Mouse (Mus musculus) right cerebral cortex, postnatal 36 days (tissue): ENCODE results near the gene Arhgef28.
"Not testable (repeated sequence)": the region's sequence is repeated elsewhere in the genome, so short reads cannot be mapped to it uniquely, and the experiment has no call there.

Source experiments
- DNase-seq, 2 experiments: peaks; one replicate each; pipeline ENCODE4 v3.0.0; 2022; ENCODE audit warnings: low spot score in 2 of 2, mixed read lengths in 1 of 2

Arhgef28 gene

DNA sequence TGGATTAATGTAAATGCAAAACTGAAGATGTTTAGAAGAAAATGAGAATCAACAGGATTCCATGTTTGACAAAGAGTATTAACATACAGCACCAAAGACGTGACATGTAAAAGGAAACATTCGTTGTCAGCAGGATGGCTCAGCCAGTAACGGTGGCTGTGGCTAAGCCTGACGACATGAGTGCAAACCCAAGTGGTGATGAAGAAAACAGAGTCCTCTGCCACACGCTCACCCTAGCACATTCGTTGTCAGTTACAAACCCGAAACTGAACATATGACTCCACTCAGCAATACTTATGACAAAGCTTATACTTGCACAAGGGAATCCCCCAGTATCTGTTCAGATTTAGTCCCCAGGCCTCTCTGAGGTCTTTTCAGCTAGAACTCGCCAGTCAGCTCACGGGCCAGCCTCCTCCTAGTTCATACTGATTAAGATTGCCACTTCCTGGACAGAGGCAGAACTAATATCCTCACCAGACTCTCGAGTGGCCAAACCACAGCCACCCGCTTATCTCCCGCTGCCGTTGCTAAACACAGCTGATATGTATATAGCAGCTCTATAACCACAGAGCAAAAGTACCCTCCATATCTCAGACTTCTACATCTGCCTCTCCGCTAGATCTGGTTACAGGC lies 82.0 kb downstream of the Arhgef28 start:
- no peak for DNase-seq

DNA sequence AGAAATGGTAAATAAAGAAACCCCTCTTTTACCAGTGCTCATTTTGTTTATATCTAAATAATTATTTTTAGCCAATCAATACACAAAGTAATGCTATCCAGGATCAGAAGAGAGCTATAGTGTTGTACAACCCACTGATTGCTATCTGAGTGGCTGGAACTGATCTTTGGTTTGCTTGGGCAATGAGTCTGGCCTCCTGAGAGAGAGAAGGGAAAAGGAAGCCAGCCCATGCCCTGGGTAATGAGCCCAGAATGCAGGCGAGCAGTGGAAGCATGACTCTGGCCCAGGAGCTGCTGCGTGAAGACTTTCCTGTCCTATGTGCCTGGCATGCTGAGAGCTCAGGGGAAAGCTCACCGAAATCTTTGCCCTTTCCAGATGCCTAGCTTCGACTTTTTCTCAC lies 83.5 kb downstream of the Arhgef28 start:
- no peak for DNase-seq

GRCm38 (mm10) chr13:98121993-98122392 lies 84.2 kb downstream of the Arhgef28 start:
- DNase-seq: no peak

DNA sequence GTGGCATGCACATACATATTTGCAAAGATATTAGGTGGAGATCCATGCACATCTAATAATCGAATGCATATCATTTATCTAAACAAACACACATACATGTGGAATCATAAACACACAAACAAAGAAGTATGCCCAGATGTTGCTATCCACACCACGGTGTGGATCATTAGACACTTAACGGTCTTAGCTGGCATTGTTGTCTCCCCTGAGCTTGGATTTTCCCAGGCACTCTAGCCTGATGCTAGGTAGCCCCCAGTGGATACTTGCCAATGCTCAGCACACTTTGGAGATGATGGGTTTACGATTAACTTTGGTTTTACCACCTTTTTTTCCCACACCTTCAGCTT lies 85.1 kb downstream of the Arhgef28 start:
- no peak for DNase-seq

DNA sequence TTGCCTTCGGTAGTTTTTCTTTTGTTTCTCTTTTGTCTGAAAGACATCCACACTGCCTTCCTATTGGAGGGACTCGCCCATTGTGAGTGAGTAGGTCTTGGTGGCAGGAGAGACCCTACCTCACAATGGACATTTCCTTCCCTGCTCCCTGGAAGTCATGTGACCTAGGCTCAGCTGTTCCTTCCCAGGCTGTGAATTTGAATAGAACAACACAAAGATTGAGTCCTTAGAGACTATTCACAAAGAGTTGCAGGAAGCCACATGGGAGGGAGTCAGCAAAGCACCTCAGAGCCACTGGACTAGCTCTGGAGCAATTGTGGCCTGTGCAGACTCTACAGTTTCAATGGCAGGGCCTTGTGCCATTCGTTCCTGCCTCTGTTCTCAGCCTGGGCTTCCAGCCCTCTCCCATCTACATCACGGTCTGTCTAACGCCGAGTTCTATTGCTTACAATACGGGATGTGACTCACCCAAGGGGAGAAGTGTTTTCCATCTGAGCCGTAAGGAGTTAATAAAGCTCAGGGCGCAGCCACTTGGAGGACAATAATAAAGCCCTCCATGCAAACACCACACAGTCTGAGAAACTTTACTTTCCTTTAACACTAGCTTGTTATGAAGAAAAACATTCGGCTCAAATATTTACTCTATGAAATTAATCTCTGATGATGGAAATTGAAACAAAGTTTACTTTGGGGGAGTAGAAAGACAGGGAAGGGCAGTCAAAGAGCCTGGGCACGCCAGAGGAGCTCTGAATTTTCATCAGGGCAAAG lies 85.7 kb downstream of the Arhgef28 start:
- DNase-seq: no peak

- no peak for DNase-seq
Observed at GRCm38 (mm10) chr13:98118291-98118690, 87.9 kb downstream of the Arhgef28 start.

- DNase-seq: no peak
Observed at GRCm38 (mm10) chr13:98117566-98118254, 88.5 kb downstream of the Arhgef28 start.

- DNase-seq: no peak
Observed at GRCm38 (mm10) chr13:98115650-98116049, 90.6 kb downstream of the Arhgef28 start.

- no peak for DNase-seq
Observed at GRCm38 (mm10) chr13:98115051-98115450, 91.2 kb downstream of the Arhgef28 start.

- DNase-seq: no peak
Observed at GRCm38 (mm10) chr13:98112812-98113503, 93.3 kb downstream of the Arhgef28 start.

DNA sequence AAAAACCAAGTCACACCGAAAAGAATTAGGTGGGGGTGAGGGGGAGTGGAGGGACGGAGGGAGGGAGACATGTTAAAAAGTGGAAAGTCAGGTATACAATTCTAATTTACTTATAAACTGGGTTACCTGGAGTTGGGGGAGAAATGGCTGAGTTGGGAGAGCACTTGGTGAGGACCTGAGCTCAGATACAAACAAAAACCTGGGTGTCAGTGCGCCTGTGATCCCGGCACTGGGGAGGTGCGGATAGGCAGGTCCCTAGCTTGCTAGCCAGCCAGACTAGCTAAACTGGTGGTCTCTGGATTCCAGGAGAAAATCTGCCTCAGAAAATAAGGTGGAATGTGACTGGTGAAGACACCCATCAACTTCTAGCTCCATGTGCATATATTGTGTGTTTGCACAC lies 94.7 kb downstream of the Arhgef28 start:
- DNase-seq: no peak

GRCm38 (mm10) chr13:98111021-98111420 lies 95.2 kb downstream of the Arhgef28 start:
- DNase-seq: no peak

- DNase-seq: not testable (repeated sequence)
Observed at GRCm38 (mm10) chr13:98108481-98108880, 97.8 kb downstream of the Arhgef28 start.

DNA sequence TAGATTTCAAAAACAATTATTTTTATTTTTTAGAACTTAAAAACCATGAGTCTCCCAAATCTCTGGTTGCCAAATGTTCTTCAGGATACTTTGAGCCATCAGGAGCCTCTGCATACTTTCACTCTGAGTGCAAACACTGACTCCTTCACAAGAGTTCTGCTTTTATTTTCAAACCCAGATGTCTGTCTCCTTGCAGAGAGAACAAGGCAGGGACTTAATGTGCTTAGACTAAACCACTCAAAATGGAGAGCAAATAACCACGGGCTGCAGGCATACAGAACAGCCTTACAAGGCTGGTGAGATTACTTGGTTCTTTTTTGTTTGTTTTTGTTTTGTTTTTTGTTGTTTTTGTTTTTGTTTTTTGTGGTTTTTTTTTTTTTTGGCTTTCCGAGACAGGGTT lies 98.6 kb downstream of the Arhgef28 start:
- no peak for DNase-seq

DNA sequence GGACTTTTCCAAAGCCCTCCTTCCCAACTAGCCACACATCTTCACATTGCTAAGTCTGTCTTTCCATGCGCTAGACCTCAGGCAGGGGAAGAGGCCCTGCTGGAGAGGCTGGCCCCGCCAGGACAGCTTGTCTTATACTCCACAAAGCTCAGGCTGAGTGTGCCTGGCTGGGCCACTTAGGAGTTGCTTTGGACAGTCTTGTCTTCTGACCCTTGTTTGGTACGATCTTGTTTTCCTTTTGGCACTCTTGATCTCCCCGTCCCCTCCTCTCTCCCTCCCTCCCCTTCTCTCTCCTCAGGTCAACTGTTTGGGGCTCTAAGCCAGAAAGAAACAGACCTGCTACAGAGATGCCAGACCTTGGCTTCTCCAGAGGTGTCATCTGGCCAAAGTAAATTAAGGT lies 110.3 kb downstream of the Arhgef28 start:
- DNase-seq: no peak

DNA sequence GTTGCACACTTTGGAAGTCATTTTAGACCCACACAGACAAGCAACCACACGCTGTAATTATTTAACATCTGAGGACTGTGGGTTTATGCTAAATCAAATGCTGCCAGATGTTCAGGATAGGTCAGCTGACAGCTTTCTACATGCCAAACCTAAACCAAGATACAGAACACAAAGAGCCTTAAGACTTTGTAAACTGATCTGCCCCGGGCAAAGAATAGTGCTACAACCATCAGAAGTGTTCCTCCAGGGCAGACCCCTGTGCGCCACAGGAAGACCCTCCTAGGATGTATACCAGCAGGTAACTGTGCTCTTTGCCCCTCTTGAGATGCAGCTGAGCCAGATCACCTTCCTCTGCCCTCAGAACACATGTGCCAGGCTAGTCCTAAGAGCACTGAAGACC lies 111.9 kb downstream of the Arhgef28 start:
- no peak for DNase-seq

- DNase-seq: no peak
Observed at GRCm38 (mm10) chr13:98093483-98093882, 112.8 kb downstream of the Arhgef28 start.

DNA sequence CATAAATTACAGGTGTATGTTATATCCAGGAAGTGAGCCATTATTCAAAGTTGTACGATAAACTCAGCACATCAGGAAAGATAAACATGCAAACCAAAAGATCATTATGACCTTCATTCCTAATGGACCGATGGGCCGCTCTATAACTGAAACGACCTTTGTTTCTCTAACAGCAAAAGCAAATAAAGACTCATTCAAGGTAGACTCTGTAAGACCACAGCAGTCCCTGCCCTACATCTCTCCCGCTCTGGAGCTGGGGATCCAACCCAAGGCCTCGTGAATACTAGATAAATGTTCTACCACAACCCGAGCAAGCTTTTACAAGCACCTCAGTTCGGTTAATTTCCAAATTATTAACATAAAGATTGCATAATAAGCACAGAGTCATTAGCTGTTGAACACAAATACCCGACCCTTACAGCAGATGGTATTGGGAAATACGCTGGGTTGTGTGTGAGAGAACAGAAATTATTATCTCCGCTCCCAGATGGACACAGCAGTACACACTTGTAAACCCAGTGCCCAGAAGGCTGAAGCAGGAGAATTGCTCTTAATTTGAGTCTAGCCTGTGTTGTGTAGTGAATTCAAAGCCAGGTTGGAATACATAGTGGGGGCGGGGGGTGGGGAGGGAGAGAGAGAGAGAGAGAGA lies 113.8 kb downstream of the Arhgef28 start:
- DNase-seq: no peak

GRCm38 (mm10) chr13:98079640-98080039 lies 126.6 kb downstream of the Arhgef28 start:
- DNase-seq: no peak

- DNase-seq: no peak
Observed at GRCm38 (mm10) chr13:98078251-98078650, 128.0 kb downstream of the Arhgef28 start.

- no peak for DNase-seq
Observed at GRCm38 (mm10) chr13:98077216-98077615, 129.0 kb downstream of the Arhgef28 start.

GRCm38 (mm10) chr13:98074871-98075270 lies 131.4 kb downstream of the Arhgef28 start:
- DNase-seq: no peak
